Mouse (Mus musculus): ENCODE data around the gene Cyp4f14.

DNA sequence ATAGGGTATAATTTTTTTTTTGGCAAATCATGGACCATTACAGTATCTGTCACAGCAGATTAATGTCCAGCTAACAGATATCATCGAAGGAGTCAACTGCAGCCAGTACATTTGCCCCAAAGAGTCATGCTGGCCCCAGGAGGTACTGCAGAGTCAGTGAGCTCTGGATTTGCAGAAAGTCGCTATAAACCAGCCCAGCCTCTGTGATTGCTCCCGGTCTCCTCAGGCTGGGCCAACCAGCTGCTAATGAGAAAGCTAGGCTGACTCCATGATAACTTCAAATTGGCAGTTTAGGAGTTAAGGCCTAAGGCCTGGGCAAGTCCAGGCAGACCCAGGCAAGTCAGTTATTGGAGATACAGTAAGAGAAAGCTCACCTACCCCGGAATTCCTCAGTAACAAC lies 45.1 kb downstream of the Cyp4f14 start:
- TF ChIP-seq CTCF (IDR thresholded peaks at IDR 0.05; ENCODE audit: low read depth) (no peak), EP300 (IDR thresholded peaks at IDR 0.05; ENCODE audit: low read depth) (no peak)
